Mouse (Mus musculus) natural killer cell, adult 2 months (primary cell): ENCODE measurements around the gene Gm10490.

Experiments
- DNase-seq, 2 experiments: peaks; one replicate each; pipeline ENCODE4 v3.0.0; 2022; ENCODE audit warnings: low spot score in 2 of 2

Gm10490 gene

GRCm38 (mm10) chrX:7926266-7926665 lies 16.9 kb downstream of the Gm10490 start:
- DNase-seq, result no peak

- no peak for DNase-seq
These were observed 17.8 kb downstream of the Gm10490 start for GRCm38 (mm10) chrX:7927116-7927515.

- no peak for DNase-seq
These were observed 19.0 kb downstream of the Gm10490 start, which contains the start of gene Eras for GRCm38 (mm10) chrX:7928270-7928790. Gene Eras (minus strand): TSS chrX:7928607.

- DNase-seq, result no peak
These were observed 27.5 kb downstream of the Gm10490 start for GRCm38 (mm10) chrX:7936874-7937273.

- DNase-seq, result no peak
These were observed 28.3 kb downstream of the Gm10490 start for GRCm38 (mm10) chrX:7937667-7938066.

GRCm38 (mm10) chrX:7945618-7946017 lies 36.3 kb downstream of the Gm10490 start:
- DNase-seq, result no peak

GRCm38 (mm10) chrX:7947108-7947899 lies 38.0 kb downstream of the Gm10490 start, which contains the start of gene Hdac6:
Gene Hdac6 (minus strand): TSS chrX:7947889.
- DNase-seq, result no peak

GRCm38 (mm10) chrX:7947900-7948492 lies 38.7 kb downstream of the Gm10490 start:
- peak; percentile 81 to 89 for DNase-seq

- DNase-seq, result no peak
These were observed 40.7 kb downstream of the Gm10490 start for GRCm38 (mm10) chrX:7950091-7950490.

GRCm38 (mm10) chrX:7958868-7959267 lies 49.5 kb downstream of the Gm10490 start:
- DNase-seq, result no peak
